Mouse (Mus musculus) forebrain, embryonic 11.5 days (tissue): ENCODE results near the gene Ankfy1. TPM values are rescaled to one million over a fixed set of nuclear protein-coding genes. Genes with fewer than 3 reads are reported as not detected.

Experiments
- ATAC-seq: fragments of 200-750 bp; cut with Nextera tagmentation; replicated peaks from 2 replicates; pipeline ENCODE4 v1.8.0; 2017; ENCODE audit warnings: moderate TSS enrichment; ENCODE audit not compliant: low FRiP score
- DNase-seq: peaks from one replicate; pipeline ENCODE4 v3.0.0-alpha.2; 2017; ENCODE audit warnings: low spot score
- H3K27ac ChIP-seq: fragments of 300-500 bp; sonication (generic); 2 replicates; pipeline ENCODE4 v1.5.1; 2014; ENCODE audit warnings: low read depth, low read length
- H3K27me3 ChIP-seq: fragments of 300-500 bp; sonication (generic); 2 replicates; pipeline ENCODE4 v1.6.1; 2014; ENCODE audit warnings: mild to moderate bottlenecking, low read length, mixed read lengths; ENCODE audit not compliant: control insufficient read depth, insufficient read depth
- H3K36me3 ChIP-seq: fragments of 300-500 bp; sonication (generic); 2 replicates; pipeline ENCODE4 v1.6.1; 2014; ENCODE audit warnings: mild to moderate bottlenecking, low read length, moderate library complexity, mixed read lengths; ENCODE audit not compliant: control insufficient read depth, insufficient read depth
- H3K4me1 ChIP-seq: fragments of 300-500 bp; sonication (generic); replicated peaks from 2 replicates; pipeline ENCODE4 v1.6.1; 2014; ENCODE audit warnings: low read length, mixed read lengths; ENCODE audit not compliant: control insufficient read depth, insufficient read depth
- H3K4me2 ChIP-seq: fragments of 300-500 bp; sonication (generic); 2 replicates; pipeline ENCODE4 v1.6.1; 2014; ENCODE audit warnings: low read depth, mild to moderate bottlenecking, low read length, moderate library complexity, mixed read lengths; ENCODE audit not compliant: severe bottlenecking
- H3K4me3 ChIP-seq: fragments of 300-500 bp; sonication (generic); 2 replicates; pipeline ENCODE4 v1.5.1; 2014; ENCODE audit warnings: low read depth, low read length
- H3K9ac ChIP-seq: fragments of 300-500 bp; sonication (generic); 2 replicates; pipeline ENCODE4 v1.6.1; 2014; ENCODE audit warnings: low read length
- H3K9me3 ChIP-seq: fragments of 300-500 bp; sonication (generic); 2 replicates; pipeline ENCODE4 v1.6.1; 2016; ENCODE audit warnings: low read length, mixed read lengths; ENCODE audit not compliant: control insufficient read depth
- WGBS: fragments of 180-500 bp; shearing (Covaris S2); extraction: QIAGEN DNeasy Blood & Tissue Kit; methylation state at CpG from one replicate; pipeline ENCODE4 v1.1.7; 2014; 5-methylcytosine and 5-hydroxymethylcytosine counted together
- polyA plus RNA-seq: library from polyadenylated mRNA; unstranded; fragments of >200 nt; fragmentation: Nextera tagmentation; extraction: Ambion mirVana; gene quantifications from 2 replicates; pipeline ENCODE4 v1.2.1, GENCODE M21; 2014

The Ankfy1 gene
- polyA plus RNA-seq, 1 experiment from 2014 or later: 33.1 TPM

DNA sequence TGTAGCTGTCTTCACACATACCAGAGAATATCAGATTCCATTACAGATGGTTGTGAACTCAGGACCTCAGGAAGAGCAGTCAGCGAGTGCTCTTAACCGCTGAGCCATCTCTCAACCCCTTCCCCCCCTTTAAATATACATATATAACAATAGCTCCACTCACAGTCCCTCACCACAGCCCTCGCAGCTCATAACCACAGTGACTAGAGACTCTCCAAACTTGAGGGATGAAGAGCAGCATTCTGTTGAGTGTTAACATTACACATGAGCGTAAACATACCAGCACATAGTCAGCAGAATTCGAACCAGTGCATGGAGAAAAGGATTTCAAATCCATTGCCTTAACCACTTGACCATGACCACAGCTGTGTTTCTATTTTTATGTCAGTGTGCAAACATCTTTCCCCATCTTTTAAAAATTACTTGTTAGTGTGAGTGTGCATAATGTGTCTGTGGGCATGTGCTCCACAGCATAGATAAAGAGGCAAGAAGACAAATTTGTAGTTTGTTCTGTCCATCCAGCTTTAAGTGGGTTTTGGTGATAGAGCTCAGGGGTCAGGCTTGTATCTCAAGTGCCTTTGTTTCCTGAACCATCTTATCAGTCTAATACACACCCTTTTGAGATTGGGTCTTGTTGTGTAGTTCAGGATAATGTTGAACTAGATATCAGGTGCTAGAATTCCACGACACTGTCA lies 18.4 kb upstream of the Ankfy1 start:
- no peak overlapping the region for H3K4me2 ChIP-seq
- DNase-seq: no peak
- H3K9ac ChIP-seq: no peak overlapping the region
- no peak overlapping the region for H3K27ac ChIP-seq
- no peaks in the 10 kb centered on the region for H3K9me3 ChIP-seq
- no peaks in the 10 kb centered on the region for H3K27me3 ChIP-seq
- H3K4me1 ChIP-seq: no peaks in the 10 kb centered on the region
- H3K4me3 ChIP-seq: no peak overlapping the region
- WGBS: 86% methylated on average over 6 of the region's 6 CpGs
- no peaks in the 10 kb centered on the region for H3K36me3 ChIP-seq
- no peak for ATAC-seq

DNA sequence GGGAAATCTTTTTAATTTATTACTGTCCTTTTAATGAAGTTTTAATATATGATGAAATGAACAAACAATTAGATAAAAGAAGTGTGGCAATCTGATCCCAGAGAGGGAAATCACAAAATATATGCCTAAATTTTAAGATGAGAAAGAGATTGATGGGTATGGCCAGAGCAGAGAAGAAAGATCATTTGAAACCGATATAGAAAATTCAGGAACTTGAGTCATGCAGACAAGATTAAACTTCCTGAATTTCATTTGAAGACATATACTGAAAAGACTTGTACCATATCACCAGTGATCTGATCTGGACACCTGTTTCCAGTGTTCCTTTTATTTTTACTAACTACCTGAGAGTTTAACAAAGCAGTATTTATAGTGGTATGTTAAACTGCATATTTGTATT lies 17.4 kb upstream of the Ankfy1 start:
- Histone ChIP-seq H3K4me2 (no peak overlapping the region), H3K27ac (no peak overlapping the region), H3K9me3 (no peaks in the 10 kb centered on the region), H3K4me1 (no peaks in the 10 kb centered on the region), H3K4me3 (no peak overlapping the region), H3K9ac (no peak overlapping the region), H3K27me3 (no peaks in the 10 kb centered on the region), H3K36me3 (no peaks in the 10 kb centered on the region)
- no peak for DNase-seq
- ATAC-seq: no peak
- WGBS: 100% methylated on average over 1 of the region's 1 CpGs

DNA sequence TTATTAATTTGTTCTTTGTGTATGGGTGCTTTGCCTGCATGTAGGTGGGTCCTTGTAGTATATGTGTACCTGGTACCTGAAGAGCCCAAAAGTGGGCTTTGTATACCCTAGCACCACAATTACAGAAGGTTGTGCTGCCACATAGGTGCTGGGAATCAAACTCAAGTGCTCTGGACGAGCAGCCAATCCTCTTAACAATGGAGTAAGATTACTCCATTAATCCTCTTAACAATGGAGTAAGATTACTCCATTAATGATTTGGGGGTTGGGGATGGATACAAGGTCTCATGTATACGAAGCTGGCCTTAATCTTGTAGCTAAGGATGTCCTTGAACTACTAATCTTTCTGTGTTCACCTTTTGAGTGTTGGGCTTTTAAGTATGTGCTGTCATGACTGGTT lies 14.5 kb upstream of the Ankfy1 start:
- ATAC-seq (no peak), DNase-seq (no peak)
- Histone ChIP-seq H3K27ac (no peak overlapping the region), H3K4me2 (no peak overlapping the region), H3K4me1 (no peaks in the 10 kb centered on the region), H3K36me3 (no peaks in the 10 kb centered on the region; the same call in 1 of the 2 replicates), H3K9ac (no peak overlapping the region), H3K4me3 (no peak overlapping the region), H3K27me3 (no peaks in the 10 kb centered on the region), H3K9me3 (no peaks in the 10 kb centered on the region)
- whole genome bisulfite sequencing: 41% methylated on average over 2 of the region's 2 CpGs

DNA sequence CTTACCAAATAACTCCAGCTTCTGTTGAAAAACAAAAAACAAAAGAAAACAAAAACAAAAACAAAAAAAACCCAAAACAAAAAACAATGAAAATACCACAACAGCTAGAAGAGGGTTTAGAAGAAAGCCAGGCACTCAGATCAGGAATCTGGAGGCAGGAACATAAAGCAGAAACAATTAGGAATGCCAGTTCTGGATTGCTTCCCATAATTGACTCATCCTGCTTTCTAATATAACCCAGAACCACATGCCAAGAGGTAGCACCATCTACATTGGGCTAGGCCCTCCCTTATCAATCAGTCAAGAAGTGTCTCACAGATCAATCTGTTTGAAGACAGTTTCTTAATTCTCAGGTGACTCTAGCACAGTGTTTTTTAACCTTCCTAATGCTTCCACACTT lies 9.1 kb upstream of the Ankfy1 start:
- Histone ChIP-seq H3K4me1 (no peaks in the 10 kb centered on the region), H3K9ac (no peak overlapping the region), H3K36me3 (no peaks in the 10 kb centered on the region; the same call in 1 of the 2 replicates), H3K9me3 (no peaks in the 10 kb centered on the region), H3K27me3 (no peaks in the 10 kb centered on the region), H3K27ac (no peak overlapping the region), H3K4me3 (no peak overlapping the region), H3K4me2 (no peak overlapping the region)
- no peak for DNase-seq
- ATAC-seq: no peak

DNA sequence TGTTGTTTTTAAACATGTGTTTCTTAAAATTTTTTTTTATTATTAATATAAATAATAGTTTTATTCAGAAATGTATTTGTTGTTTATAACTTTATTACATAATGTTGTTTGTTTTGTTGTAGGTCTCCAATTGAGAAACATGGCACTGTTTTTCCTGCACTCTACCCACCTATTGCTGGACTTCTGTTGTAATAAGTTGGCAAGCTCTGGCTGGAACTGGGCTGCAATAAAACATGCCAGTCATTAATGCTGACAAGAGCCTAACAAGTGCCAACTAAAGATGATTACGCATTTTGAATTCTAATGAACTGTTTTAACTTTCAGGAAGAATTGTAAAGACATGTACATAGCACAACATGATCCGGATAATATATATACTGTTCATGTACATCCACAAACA lies 6.4 kb upstream of the Ankfy1 start:
- Histone ChIP-seq H3K27me3 (no peaks in the 10 kb centered on the region), H3K4me3 (no peak overlapping the region), H3K36me3 (no peaks in the 10 kb centered on the region; the same call in 1 of the 2 replicates), H3K9me3 (no peaks in the 10 kb centered on the region), H3K27ac (no peak overlapping the region), H3K4me2 (no peak overlapping the region), H3K4me1 (no peaks in the 10 kb centered on the region), H3K9ac (no peak overlapping the region)
- ATAC-seq: no peak
- no peak for DNase-seq
- WGBS: 96% methylated on average over 2 of the region's 2 CpGs

DNA sequence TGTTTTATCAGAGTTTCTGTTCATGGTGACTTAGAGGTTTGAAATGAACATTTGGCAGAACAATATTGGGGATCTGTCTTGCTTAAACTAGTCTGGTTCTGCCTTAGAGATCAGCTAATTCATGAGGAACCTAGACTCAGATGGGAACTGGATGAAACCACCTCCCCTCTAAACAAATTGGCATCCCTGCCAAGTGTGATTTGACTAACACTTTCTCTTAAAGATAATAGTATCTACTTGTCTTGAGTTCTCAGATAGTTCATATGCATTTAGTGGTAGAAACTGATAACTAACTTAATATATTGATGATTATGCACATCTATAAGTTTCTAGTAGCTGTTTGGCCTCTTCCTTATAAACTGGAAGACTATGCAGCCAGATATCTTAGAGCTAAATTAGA lies 3.1 kb upstream of the Ankfy1 start:
- H3K27me3 ChIP-seq: no peaks in the 10 kb centered on the region
- ATAC-seq: no peak
- peaks cover 4% of the 10 kb centered on the region; the same call in 1 of the 2 replicates for H3K4me1 ChIP-seq
- H3K9ac ChIP-seq: no peak overlapping the region
- no peak overlapping the region for H3K4me3 ChIP-seq
- no peaks in the 10 kb centered on the region for H3K36me3 ChIP-seq
- DNase-seq: no peak
- H3K9me3 ChIP-seq: no peaks in the 10 kb centered on the region
- no peak overlapping the region for H3K4me2 ChIP-seq
- H3K27ac ChIP-seq: no peak overlapping the region

DNA sequence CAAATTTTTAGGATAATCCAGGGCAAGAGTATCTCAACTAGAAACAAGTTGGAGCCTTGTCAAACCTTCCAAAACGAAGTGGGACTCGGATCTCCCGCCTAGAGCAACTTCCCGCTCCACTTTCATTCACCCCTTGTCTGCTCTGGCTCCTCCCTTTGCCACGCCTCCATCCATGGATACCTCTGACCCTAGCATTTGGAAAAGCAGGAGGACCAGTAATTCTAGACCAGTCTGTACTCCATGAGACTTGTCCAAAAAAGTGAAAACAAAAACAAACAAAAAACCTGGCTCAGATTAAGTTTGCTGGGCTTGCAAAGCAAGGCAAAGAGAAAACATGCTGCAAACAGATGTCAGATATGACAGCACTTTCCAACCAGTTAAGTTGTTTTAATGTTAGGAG lies 1.6 kb upstream of the Ankfy1 start:
- no peak overlapping the region for H3K4me2 ChIP-seq
- no peaks in the 10 kb centered on the region for H3K27me3 ChIP-seq
- H3K9me3 ChIP-seq: no peaks in the 10 kb centered on the region
- H3K27ac ChIP-seq: no peak overlapping the region
- no peak overlapping the region for H3K9ac ChIP-seq
- H3K36me3 ChIP-seq: no peaks in the 10 kb centered on the region
- DNase-seq (no peak), ATAC-seq (0 out of 2 replicates have a peak, but pooled peaks have one; percentile 20)
- WGBS: 9% methylated on average over 5 of the region's 5 CpGs
- no peak overlapping the region for H3K4me3 ChIP-seq
- peaks cover 4% of the 10 kb centered on the region; the same call in 1 of the 2 replicates for H3K4me1 ChIP-seq

DNA sequence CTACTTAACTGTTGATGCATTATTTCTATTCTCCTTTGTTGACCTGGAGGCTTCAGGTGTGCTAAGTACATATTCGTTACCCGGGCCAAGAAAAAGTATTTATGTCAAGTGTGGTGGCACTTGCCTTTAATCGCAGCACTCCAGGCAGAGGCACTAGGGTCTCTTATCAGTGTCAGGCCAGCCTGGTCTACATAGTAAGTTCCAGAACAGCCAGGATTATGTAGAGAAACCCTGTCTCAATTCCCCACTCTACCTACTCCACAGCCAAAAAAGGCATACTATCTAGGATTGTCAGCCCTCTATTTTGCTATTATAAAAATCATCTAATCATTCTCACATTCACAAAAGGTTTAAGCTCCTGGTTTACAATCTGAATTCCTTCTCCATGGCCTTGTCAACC lies 691 bp upstream of the Ankfy1 start:
- DNase-seq: no peak
- H3K27ac ChIP-seq: peak overlapping the region; percentile 58; the same call in 1 of the 2 replicates
- peak overlapping the region; percentile 58 for H3K4me2 ChIP-seq
- peak overlapping the region; percentile 84 for H3K9ac ChIP-seq
- no peak for ATAC-seq
- H3K36me3 ChIP-seq: no peaks in the 10 kb centered on the region
- no peaks in the 10 kb centered on the region for H3K27me3 ChIP-seq
- no peaks in the 10 kb centered on the region for H3K9me3 ChIP-seq
- 72% methylated on average over 3 of the region's 3 CpGs for WGBS
- peak overlapping the region; percentile 84; the same call in 1 of the 2 replicates for H3K4me3 ChIP-seq
- H3K4me1 ChIP-seq: peaks cover 4% of the 10 kb centered on the region; the same call in 1 of the 2 replicates

DNA sequence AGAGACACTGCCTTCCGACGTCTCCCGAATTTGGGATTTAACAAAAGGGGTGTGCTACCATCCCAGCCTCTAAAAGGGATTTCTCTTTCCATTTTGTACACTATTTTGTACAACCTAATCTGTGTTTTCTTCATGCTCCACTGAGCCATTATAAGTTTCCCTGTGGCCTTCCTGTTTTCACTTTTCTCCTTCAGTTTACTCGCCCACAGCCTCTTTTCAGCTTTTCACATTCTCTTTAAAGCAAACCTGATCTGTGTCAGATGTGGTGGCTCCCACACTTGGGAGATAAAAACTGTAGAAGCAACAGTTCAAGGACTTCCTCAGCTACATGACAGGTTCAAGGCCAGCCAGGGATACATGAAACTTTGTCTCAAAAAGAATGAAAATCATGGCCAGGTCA lies 2.5 kb downstream of the Ankfy1 start:
- Histone ChIP-seq H3K4me1 (peaks cover 4% of the 10 kb centered on the region; the same call in 1 of the 2 replicates), H3K9ac (no peak overlapping the region), H3K4me2 (no peak overlapping the region), H3K9me3 (no peaks in the 10 kb centered on the region), H3K36me3 (no peaks in the 10 kb centered on the region), H3K27me3 (no peaks in the 10 kb centered on the region), H3K27ac (no peak overlapping the region), H3K4me3 (no peak overlapping the region)
- WGBS: 78% methylated on average over 4 of the region's 4 CpGs
- DNase-seq (no peak), ATAC-seq (no peak)
